Mouse (Mus musculus) 3T3-L1 (cell line): ENCODE measurements around the gene L2hgdh.

Experiments used
- DNase-seq: peaks from one replicate; pipeline ENCODE4 v3.0.0-alpha.2; 2015; ENCODE audit warnings: low read depth, low spot score

Gene L2hgdh

DNA sequence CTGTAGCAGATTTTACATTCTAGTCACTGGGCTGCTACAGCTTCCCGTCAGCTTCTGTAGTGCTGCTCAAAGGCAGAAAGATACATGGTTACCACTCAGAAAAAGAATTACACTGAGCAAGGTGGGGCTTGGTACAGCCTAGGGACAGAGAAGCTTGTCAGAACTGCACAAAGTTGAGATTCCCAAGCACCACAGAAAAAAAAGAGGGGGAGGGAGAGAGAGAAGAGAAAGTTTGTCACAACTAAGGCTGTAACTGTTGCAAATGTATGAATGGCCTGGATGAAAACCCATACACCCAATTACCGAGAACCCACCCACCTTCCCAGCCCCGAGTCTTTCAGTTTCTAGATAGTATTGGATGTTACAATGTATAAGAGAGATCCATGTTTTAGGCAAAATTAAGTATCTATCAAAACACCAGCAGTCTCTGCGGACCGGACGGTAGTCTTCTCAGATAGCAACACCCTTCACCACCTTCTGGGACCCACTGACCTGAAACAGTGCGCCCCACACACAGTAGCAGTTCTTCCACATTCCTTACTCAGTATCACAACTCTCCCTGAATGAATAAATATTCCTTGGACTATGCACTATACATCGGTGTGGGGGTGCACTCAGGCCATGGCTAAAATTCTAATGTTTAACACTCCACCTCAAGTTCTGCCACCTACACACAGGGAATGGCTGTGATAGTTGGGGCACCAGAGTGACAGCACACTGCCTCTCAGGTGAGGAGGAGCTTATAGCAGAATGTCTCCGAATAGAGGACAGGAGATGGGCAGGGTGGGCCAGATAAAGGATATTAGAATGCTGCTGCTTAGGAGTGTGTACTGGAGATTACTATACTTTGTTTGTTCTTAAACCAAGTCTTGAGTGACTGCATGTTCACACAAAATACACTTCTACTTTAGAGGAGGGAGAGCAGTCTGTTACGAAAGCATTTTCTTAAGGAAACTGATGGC lies 49.8 kb downstream of the L2hgdh start:
- DNase-seq = no peak

GRCm38 (mm10) chr12:69674176-69674575 lies 50.5 kb downstream of the L2hgdh start:
- no peak for DNase-seq

- DNase-seq = no peak
Measured at GRCm38 (mm10) chr12:69666721-69667120, 58.0 kb downstream of the L2hgdh start.

DNA sequence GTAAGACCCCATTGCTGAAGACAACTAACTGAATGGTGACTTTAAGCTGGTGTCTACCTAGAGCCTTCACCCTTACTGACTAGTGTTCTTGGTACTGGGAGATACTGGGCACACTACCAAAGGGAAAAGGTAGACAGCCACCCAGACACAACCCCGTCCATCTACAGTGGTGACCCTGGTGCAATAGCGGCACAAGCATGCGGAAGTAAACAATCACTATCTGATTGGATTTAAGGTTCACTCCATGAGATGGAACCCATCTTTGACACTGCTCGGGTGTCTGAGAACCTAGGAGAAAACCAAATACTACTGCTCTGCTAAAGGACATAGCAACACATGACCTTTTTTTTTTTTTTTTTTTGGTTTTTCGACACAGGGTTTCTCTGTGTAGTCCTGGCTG lies 63.0 kb downstream of the L2hgdh start:
- DNase-seq = no peak

- DNase-seq = peak; percentile 74
Measured at GRCm38 (mm10) chr12:69653973-69654372, 70.7 kb downstream of the L2hgdh start.

DNA sequence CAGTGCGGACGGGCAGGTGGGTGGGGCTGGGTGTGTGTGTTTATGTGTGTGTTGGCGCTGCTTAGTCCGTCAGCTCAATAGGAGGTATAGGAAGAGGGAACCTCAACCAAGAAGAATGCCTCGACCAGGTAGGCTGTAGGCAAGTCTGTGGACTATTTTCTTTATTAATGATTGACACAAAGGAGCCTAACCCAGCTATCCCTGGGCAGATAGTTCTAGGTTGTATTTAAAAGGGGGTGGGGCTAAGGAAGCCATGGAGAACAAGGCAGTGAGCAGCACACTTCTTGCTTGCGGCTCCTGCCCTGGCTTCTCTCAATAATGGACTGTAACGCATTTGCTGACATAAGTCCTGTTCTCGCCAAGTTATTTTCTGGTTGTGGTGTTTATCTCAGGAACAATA lies 75.2 kb downstream of the L2hgdh start:
- DNase-seq = no peak

DNA sequence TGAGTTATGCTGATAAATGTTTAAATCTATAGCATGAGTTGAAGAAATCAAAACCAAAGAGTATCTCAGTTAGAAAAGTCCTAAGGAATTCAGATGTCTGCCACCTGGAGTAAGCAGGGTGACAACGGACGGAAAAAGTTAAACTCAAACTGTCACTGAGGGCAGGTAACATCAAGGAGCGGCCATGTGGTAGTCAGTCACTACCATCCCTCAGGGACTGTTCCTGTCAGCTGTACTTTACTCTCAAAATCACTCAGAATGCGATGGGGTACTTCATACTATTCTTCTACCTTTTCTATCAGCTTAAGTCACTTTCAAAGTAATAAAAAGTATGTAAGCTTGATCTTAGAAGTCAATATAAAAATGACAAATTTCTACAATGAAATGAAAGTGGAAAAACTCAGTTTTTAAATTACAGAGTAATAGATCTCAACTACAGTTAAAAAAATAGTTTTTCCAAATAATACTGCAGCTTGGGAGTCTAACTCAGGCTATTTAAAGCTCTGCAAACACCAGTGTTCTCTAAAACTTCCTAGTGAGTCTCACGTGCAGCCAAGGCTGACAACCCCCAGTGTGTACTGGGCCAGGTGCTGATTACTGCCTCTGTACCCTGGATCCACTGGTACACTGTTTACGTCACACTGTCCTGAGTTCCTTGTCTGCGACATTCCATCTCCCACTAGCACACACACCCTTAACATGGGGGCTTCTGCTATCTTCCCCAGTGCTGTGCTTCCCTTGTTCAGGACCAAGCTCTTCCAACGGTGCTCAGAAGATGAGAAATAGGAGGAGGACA lies 78.7 kb downstream of the L2hgdh start:
- no peak for DNase-seq

DNA sequence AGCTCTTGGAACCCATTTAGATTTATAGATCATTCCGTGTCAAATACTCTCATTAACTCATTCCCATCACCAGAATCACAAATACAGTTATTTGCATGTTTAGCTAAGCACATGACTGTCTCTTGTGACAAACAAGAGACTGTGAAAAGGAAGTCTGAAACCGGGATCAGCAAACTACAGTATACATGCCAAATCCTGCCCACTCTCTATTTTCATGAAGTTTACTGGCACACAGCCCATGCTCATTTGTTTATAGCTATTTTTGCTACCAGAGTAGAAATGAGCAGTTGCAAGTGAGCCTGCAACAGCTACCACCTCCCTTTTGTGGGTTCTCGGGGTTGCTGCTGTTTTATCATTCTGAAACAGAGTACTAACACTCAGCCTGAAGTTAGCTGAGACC lies 79.8 kb downstream of the L2hgdh start:
- DNase-seq = peak; percentile 6

DNA sequence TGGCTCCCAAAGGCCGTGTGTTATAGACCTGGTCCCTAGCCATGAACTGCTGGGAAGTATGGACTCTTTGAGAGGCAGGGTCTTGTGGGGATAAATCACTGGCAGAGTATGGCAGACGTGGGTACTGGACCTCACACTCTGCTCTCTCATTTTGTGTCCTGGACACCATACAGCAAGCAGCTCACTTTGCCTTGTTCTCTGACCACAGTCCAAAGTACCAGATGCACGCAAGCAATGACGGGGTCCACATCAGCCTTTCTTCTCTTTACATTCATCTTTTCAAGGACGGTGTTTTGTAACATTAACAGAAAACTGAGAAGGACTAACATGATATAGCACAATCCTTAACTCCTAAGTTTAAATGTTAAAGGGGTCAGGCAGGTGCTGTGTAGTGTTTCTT lies 81.8 kb downstream of the L2hgdh start:
- DNase-seq = no peak
